Mouse (Mus musculus): ENCODE data around the gene Fam229a.
"Not testable (repeated sequence)": the region's sequence is repeated elsewhere in the genome, so short reads cannot be mapped to it uniquely, and the experiment has no call there.

The Fam229a gene

DNA sequence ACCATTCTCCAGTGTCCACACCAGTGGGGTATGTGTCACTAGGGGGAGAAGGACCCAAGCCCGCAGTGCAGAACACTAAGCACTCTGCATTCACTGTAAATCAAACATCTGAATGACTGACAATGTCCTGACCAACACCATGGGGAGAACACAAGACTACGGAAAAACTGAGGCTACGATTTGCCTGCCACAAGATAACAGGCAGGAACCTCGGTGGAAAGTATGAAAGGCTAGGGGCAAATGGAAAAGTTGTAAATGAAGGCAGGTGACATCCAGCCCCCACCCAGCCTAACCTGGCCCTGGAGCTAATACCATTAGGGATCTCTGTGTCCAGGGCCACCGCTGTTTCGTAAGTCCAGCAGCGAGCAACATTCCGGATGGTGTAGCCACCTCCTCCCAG lies 27.5 kb downstream of the Fam229a start:
- no peak for DNase-seq (ENCODE audit: extremely low spot score, low spot score)

DNA sequence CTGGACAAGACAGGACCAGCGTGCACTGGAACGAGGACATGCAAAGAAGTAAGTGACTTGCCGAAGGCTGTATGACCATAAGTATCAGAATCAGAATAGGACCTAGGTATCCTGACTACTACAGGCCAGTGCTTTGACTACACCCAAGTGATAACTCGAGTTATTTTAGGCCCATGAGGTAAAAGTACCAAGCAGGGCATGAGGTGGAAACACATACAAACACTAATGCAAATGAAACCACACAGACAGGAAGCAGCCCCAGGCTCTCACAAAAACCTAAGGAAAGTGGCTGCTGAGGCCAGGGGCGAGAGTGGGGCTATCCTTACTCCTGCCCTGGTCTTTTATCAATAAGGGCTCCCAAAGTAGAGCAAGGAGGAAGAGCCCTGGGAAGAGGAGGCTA lies 34.3 kb downstream of the Fam229a start:
- DNase-seq (ENCODE audit: extremely low spot score, low spot score), result no peak

DNA sequence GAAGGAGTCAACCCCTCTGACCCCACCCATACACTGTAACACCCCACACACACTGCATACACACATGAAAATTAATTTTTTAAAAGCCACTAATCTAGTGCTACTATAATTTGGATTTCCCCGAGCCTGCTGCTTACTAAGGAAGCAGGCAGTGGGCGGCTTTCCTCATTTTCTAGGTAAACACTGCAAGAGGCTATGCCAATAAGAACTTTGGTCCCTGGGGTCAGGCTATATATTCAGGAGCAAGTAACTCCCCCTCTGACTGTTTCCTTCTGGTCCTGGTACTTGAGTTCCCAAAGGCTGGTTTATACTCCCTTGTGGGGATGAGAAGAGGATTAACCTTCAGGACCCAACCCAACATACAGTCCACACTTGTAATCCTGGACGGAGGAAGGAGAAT lies 34.9 kb downstream of the Fam229a start:
- DNase-seq (ENCODE audit: extremely low spot score, low spot score), result no peak

DNA sequence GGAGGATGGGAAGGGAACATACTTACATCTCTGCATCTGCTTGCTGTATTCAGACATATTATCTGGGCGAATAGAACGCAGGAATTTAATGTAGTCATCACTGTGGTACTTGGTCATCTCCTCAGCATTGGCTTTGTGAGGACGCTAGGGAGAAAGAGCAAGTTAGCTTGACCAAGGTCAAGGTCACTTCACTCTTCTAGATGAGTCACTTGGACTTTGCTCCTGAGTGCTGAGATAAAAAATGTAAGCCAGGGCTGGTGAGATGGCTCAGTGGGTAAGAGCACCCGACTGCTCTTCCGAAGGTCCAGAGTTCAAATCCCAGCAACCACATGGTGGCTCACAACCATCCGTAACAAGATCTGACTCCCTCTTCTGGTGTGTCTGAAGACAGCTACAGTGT lies 37.9 kb downstream of the Fam229a start:
- not testable (repeated sequence) for DNase-seq (ENCODE audit: extremely low spot score, low spot score)

DNA sequence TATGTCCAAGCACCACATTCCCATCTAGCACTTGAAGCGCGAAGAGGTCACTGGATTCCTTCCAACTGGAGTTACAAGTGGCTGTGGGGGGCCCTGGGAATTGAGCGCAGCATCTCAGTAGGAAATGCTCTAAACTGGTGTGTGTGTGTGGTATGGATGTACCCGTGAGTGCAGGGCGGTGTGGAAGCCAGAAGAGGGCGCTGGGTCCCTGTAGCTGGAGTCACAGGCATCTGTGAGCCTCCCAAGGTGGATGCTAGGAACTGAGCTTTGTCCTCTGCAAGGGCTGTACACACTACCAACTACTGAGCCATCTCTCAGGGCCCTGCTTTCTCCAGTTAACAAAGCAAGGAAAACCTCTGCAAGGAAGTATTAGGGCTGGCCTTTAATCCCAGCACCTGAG lies 49.0 kb downstream of the Fam229a start:
- no peak for DNase-seq (ENCODE audit: extremely low spot score, low spot score)
